Mouse (Mus musculus) common myeloid progenitor, adult 5-6 weeks (primary cell): ENCODE results near the gene Gm42674. TPM values are rescaled to one million over a fixed set of nuclear protein-coding genes. Genes with fewer than 3 reads are reported as not detected.
A peak's percentile ranks its signal among the peaks of the same experiment; 100 is the strongest.

Experiments used
- ATAC-seq: replicated peaks from 2 replicates; pipeline ENCODE4 v1.8.0; 2016; ENCODE audit warnings: low read depth, mild to moderate bottlenecking, moderate TSS enrichment, inconsistent platforms; ENCODE audit not compliant: poor library complexity, severe bottlenecking
- total RNA-seq: library from RNA; stranded (forward); fragments of 200-1000, 187-1606 nt; gene quantifications from 2 replicates; pipeline ENCODE4 v1.2.3, GENCODE M21; 2017

Gene Gm42674
- total RNA-seq, 1 experiment from 2014 or later: not detected

- no peak for ATAC-seq
These were observed 14.2 kb downstream of the Gm42674 start for GRCm38 (mm10) chr3:90615911-90616310.

GRCm38 (mm10) chr3:90617586-90617985, 15.9 kb downstream of the Gm42674 start:
- ATAC-seq: no peak

GRCm38 (mm10) chr3:90621552-90621951, 19.8 kb downstream of the Gm42674 start:
- ATAC-seq: peak; percentile 32; the same call in 1 of the 2 replicates

- no peak for ATAC-seq
These were observed 21.8 kb downstream of the Gm42674 start for GRCm38 (mm10) chr3:90623435-90624071.

GRCm38 (mm10) chr3:90625496-90625895, 23.8 kb downstream of the Gm42674 start:
- ATAC-seq: no peak

- no peak for ATAC-seq
These were observed 24.7 kb downstream of the Gm42674 start for GRCm38 (mm10) chr3:90626266-90627021.

DNA sequence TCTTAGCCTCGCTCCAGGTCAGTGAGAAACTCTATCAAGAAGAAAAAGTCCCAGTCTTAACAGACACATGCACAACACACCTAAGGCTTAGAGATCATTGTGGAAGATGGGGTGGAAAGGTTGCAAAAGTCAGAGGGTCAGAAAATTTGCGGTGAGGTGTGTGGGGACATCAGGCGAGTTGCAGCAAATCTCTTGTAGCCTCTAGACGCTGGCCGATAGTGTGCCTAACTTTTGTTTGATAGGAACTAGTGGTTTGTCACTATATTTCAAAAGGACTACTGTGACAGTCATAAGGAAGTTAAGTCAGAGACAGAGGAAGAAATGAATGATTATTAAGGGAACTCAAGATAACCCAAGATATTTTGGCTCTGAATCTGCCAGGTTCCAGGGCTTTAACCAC, 25.7 kb downstream of the Gm42674 start:
- no peak for ATAC-seq

GRCm38 (mm10) chr3:90627807-90628206, 26.1 kb downstream of the Gm42674 start:
- ATAC-seq: peak; percentile 75

DNA sequence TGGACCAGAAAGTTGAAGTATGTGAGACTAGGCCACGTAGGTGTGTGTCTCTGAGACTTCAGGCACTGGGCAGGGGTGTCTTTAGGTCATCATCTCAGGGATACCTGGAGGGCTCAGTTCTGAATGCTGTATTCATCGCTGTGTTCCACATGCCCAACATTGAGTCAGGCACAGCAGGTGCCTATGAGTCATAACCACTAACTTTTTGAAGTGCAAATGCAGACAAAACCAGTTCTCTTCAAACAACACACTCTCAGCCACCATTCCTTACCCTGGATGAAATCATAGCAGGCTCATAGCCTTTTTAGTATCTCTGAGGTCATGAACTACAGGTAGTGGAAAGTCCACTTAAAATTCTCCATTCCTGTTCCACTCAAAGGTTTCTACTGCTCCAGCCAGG, 27.6 kb downstream of the Gm42674 start:
- ATAC-seq: no peak

GRCm38 (mm10) chr3:90631984-90632383, 30.3 kb downstream of the Gm42674 start:
- peak; percentile 69 for ATAC-seq

GRCm38 (mm10) chr3:90638511-90639275, 37.0 kb downstream of the Gm42674 start:
- ATAC-seq: no peak

GRCm38 (mm10) chr3:90639511-90640154, 37.9 kb downstream of the Gm42674 start:
- peak; percentile 93 for ATAC-seq

GRCm38 (mm10) chr3:90640981-90641380, 39.3 kb downstream of the Gm42674 start:
- ATAC-seq: no peak

DNA sequence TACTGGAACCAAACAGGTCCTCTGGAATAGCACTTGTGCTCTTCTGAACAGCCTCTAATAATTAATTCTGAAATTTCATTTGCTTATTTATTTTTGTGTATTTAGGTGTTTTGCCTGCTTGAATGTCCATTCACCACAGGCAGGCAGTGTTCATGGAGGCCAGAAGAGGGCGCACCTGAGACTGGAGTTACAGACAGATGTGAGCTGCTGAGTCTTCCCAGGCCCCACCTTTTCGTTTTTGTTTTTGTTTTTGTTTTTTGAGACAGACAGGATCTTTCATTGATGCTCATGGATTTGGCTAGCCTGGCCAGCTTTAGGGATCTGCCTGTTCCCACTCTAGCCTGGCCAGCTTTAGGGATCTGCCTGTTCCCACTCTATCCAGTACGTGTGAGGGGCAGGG, 42.5 kb downstream of the Gm42674 start:
- peak; percentile 61; the same call in 1 of the 2 replicates for ATAC-seq

- ATAC-seq: no peak
These were observed 45.6 kb downstream of the Gm42674 start for GRCm38 (mm10) chr3:90647291-90647690.

DNA sequence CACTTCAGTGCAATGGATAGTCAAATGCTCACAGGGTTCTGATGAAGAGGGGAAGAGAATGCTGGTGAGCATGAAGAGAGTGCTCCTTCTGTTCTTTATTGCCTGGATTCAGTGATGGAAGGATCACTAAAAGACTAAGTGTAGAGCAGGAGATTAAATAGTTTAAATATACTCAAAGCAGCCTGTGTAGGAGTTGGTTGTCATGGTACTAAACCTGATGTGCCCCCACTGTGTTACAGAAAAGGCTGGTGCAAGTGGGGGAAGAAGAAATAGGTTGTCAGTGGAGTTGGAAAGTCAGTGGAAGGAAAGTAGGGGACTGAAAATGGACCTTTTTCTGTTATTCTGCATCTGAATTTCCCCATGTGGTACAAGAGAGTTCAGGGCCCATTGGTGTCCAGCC, 47.3 kb downstream of the Gm42674 start:
- no peak for ATAC-seq

DNA sequence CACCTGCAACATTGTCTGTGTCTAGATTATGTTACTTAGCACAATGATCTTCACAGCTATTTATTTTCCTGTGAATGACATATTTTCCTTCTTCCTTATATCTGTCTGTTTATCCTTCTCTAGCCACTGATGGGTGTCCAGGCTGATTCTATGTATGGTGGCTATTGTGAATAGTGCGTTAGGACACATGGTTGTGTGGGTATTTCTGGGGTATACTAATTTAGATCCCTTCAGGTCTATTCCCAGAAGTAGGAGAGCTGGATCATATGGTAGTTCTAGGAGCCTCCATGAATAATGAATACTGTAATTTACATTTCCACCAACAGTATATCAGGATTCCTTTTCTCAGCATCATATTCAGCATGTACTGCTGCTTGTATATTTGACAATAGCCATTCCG, 48.1 kb downstream of the Gm42674 start:
- no peak for ATAC-seq

- peak; percentile 77 for ATAC-seq
These were observed 51.3 kb downstream of the Gm42674 start for GRCm38 (mm10) chr3:90652878-90653508.

- ATAC-seq: no peak
These were observed 52.0 kb downstream of the Gm42674 start, which contains the start of gene S100a7a for GRCm38 (mm10) chr3:90653717-90654116. Gene S100a7a, plus strand, starts transcription at chr3:90654017.
